Mouse (Mus musculus): ENCODE data around the gene Fbrsl1. TPM values are rescaled to one million over a fixed set of nuclear protein-coding genes. Genes with fewer than 3 reads are reported as not detected.

Gene Fbrsl1
- 10.4 and 12.2 TPM in 2 replicates for polyA plus RNA-seq (2012; ENCODE audit: insufficient read depth, insufficient read length, missing spikeins)

GRCm38 (mm10) chr5:110448436-110449134 lies at the start of gene Fbrsl1:
Fbrsl1 (minus strand) TSS chr5:110448503.
- Histone ChIP-seq H3K4me3 (ENCODE audit: insufficient read depth, low read depth, low read length) (peak within 1 kb of the TSS; percentile 81), H3K4me1 (ENCODE audit: control insufficient read depth, insufficient read depth, insufficient read length, low read length) (peaks cover 12% of the 10 kb centered on the region; the same call in 1 of the 2 replicates), H3K27ac (replicated peaks; ENCODE audit: low read depth, low read length) (peak within 1 kb of the TSS; percentile 69)

GRCm38 (mm10) chr5:110498071-110498470 lies 49.8 kb upstream of the Fbrsl1 start:
- no peak overlapping the region for H3K27ac ChIP-seq (replicated peaks; ENCODE audit: low read depth, low read length)
- no peak overlapping the region for H3K4me3 ChIP-seq (ENCODE audit: insufficient read depth, low read depth, low read length)

GRCm38 (mm10) chr5:110497556-110497955 lies 49.3 kb upstream of the Fbrsl1 start:
- Histone ChIP-seq H3K4me1 (ENCODE audit: control insufficient read depth, insufficient read depth, insufficient read length, low read length) (no peaks in the 10 kb centered on the region), H3K27ac (replicated peaks; ENCODE audit: low read depth, low read length) (no peak overlapping the region), H3K4me3 (ENCODE audit: insufficient read depth, low read depth, low read length) (no peak overlapping the region)

More at GRCm38 (mm10) chr5:110498071-110498470, 49.8 kb upstream of the Fbrsl1 start:
- no peaks in the 10 kb centered on the region for H3K4me1 ChIP-seq (ENCODE audit: control insufficient read depth, insufficient read depth, insufficient read length, low read length)

- Histone ChIP-seq H3K4me3 (ENCODE audit: insufficient read depth, low read depth, low read length) (no peak overlapping the region), H3K4me1 (ENCODE audit: control insufficient read depth, insufficient read depth, insufficient read length, low read length) (no peaks in the 10 kb centered on the region), H3K27ac (replicated peaks; ENCODE audit: low read depth, low read length) (no peak overlapping the region)
Observed at GRCm38 (mm10) chr5:110495051-110495450, 46.7 kb upstream of the Fbrsl1 start.

GRCm38 (mm10) chr5:110494396-110494795 lies 46.1 kb upstream of the Fbrsl1 start:
- no peak overlapping the region for H3K27ac ChIP-seq (replicated peaks; ENCODE audit: low read depth, low read length)
- H3K4me1 ChIP-seq (ENCODE audit: control insufficient read depth, insufficient read depth, insufficient read length, low read length), result no peaks in the 10 kb centered on the region
- H3K4me3 ChIP-seq (ENCODE audit: insufficient read depth, low read depth, low read length), result no peak overlapping the region

- Histone ChIP-seq H3K4me1 (ENCODE audit: control insufficient read depth, insufficient read depth, insufficient read length, low read length) (no peaks in the 10 kb centered on the region), H3K27ac (replicated peaks; ENCODE audit: low read depth, low read length) (no peak overlapping the region), H3K4me3 (ENCODE audit: insufficient read depth, low read depth, low read length) (no peak overlapping the region)
Observed at GRCm38 (mm10) chr5:110493785-110494184, 45.5 kb upstream of the Fbrsl1 start.

- Histone ChIP-seq H3K4me1 (ENCODE audit: control insufficient read depth, insufficient read depth, insufficient read length, low read length) (no peaks in the 10 kb centered on the region), H3K27ac (replicated peaks; ENCODE audit: low read depth, low read length) (no peak overlapping the region), H3K4me3 (ENCODE audit: insufficient read depth, low read depth, low read length) (no peak overlapping the region)
Observed at GRCm38 (mm10) chr5:110489639-110490038, 41.3 kb upstream of the Fbrsl1 start.

GRCm38 (mm10) chr5:110487943-110488342 lies 39.6 kb upstream of the Fbrsl1 start:
- no peak overlapping the region for H3K4me3 ChIP-seq (ENCODE audit: insufficient read depth, low read depth, low read length)
- no peak overlapping the region for H3K27ac ChIP-seq (replicated peaks; ENCODE audit: low read depth, low read length)
- no peaks in the 10 kb centered on the region for H3K4me1 ChIP-seq (ENCODE audit: control insufficient read depth, insufficient read depth, insufficient read length, low read length)

- H3K4me1 ChIP-seq (ENCODE audit: control insufficient read depth, insufficient read depth, insufficient read length, low read length), result no peaks in the 10 kb centered on the region
- no peak overlapping the region for H3K27ac ChIP-seq (replicated peaks; ENCODE audit: low read depth, low read length)
- H3K4me3 ChIP-seq (ENCODE audit: insufficient read depth, low read depth, low read length), result no peak overlapping the region
Observed at GRCm38 (mm10) chr5:110486674-110487334, 38.5 kb upstream of the Fbrsl1 start.

- no peaks in the 10 kb centered on the region for H3K4me1 ChIP-seq (ENCODE audit: control insufficient read depth, insufficient read depth, insufficient read length, low read length)
- no peak overlapping the region for H3K27ac ChIP-seq (replicated peaks; ENCODE audit: low read depth, low read length)
- H3K4me3 ChIP-seq (ENCODE audit: insufficient read depth, low read depth, low read length), result no peak overlapping the region
Observed at GRCm38 (mm10) chr5:110484711-110485110, 36.4 kb upstream of the Fbrsl1 start.

- no peak overlapping the region for H3K27ac ChIP-seq (replicated peaks; ENCODE audit: low read depth, low read length)
- H3K4me1 ChIP-seq (ENCODE audit: control insufficient read depth, insufficient read depth, insufficient read length, low read length), result no peaks in the 10 kb centered on the region
Observed at GRCm38 (mm10) chr5:110479228-110479627, 30.9 kb upstream of the Fbrsl1 start.

GRCm38 (mm10) chr5:110474156-110474555 lies 25.9 kb upstream of the Fbrsl1 start:
- Histone ChIP-seq H3K4me3 (ENCODE audit: insufficient read depth, low read depth, low read length) (no peak overlapping the region), H3K27ac (replicated peaks; ENCODE audit: low read depth, low read length) (no peak overlapping the region)

More at GRCm38 (mm10) chr5:110479228-110479627, 30.9 kb upstream of the Fbrsl1 start:
- no peak overlapping the region for H3K4me3 ChIP-seq (ENCODE audit: insufficient read depth, low read depth, low read length)

GRCm38 (mm10) chr5:110472834-110473233 lies 24.5 kb upstream of the Fbrsl1 start:
- no peak overlapping the region for H3K27ac ChIP-seq (replicated peaks; ENCODE audit: low read depth, low read length)
- H3K4me3 ChIP-seq (ENCODE audit: insufficient read depth, low read depth, low read length), result no peak overlapping the region
- H3K4me1 ChIP-seq (ENCODE audit: control insufficient read depth, insufficient read depth, insufficient read length, low read length), result no peaks in the 10 kb centered on the region

More at GRCm38 (mm10) chr5:110474156-110474555, 25.9 kb upstream of the Fbrsl1 start:
- H3K4me1 ChIP-seq (ENCODE audit: control insufficient read depth, insufficient read depth, insufficient read length, low read length), result no peaks in the 10 kb centered on the region

- H3K4me1 ChIP-seq (ENCODE audit: control insufficient read depth, insufficient read depth, insufficient read length, low read length), result no peaks in the 10 kb centered on the region
- H3K4me3 ChIP-seq (ENCODE audit: insufficient read depth, low read depth, low read length), result no peak overlapping the region
- H3K27ac ChIP-seq (replicated peaks; ENCODE audit: low read depth, low read length), result no peak overlapping the region
Observed at GRCm38 (mm10) chr5:110471981-110472476, 23.7 kb upstream of the Fbrsl1 start.

GRCm38 (mm10) chr5:110471285-110471684 lies 23.0 kb upstream of the Fbrsl1 start:
- no peaks in the 10 kb centered on the region for H3K4me1 ChIP-seq (ENCODE audit: control insufficient read depth, insufficient read depth, insufficient read length, low read length)
- H3K4me3 ChIP-seq (ENCODE audit: insufficient read depth, low read depth, low read length), result no peak overlapping the region
- H3K27ac ChIP-seq (replicated peaks; ENCODE audit: low read depth, low read length), result no peak overlapping the region

All from brown adipose tissue, adult 24 weeks (tissue).